Mouse (Mus musculus): ENCODE data around the gene Lrp10. TPM values are rescaled to one million over a fixed set of nuclear protein-coding genes. Genes with fewer than 3 reads are reported as not detected.
A peak's percentile ranks its signal among the peaks of the same experiment; 100 is the strongest.

The Lrp10 gene
- polyA plus RNA-seq, 1 experiment from 2014 or later, result 26.6 TPM

DNA sequence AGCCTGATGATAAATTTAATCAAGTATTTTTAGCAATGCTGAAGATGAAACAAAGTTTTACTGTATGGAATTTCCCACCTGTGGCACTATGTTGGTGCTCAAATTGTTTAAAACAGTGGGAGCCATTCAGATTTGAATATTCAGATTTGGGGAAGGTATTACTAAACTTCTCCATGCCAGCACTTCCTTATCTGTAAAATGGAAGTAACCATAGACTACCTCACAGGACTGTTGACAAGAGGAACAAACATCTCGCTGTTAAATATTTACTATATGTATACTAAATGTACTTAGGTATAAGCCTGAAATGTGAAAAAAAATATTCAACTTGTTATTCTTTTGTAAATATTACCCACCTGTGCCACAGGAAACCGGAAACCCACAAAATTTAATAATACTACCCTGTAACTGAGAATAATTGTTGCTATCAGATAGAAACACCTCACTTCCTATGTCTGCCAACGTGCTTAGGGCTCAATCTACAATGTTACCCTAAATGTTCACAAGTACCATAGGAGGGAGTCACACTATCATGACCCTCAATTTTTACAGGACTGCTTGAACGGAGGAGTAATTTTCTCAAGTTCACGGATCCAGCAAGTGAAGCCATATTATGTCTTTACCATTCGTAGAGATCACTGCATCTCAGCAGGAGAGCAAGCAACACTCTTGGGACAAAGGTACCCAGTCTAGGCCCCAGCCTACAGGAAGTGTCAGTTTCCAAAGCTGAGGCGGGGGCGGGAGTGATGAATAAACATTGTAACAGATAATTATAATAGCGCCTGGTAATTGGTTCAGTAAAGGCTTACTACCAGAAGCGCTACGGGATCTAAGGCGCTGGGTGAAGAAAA, 604 bp upstream of the Lrp10 start:
- WGBS, result 15% methylated on average over 12 of the region's 12 CpGs
- Histone ChIP-seq H3K27ac (ENCODE audit: low read depth, low read length) (0 out of 2 replicates have a peak overlapping the region, but pooled peaks have one; percentile 29), H3K4me3 (ENCODE audit: low read depth, low read length) (peak overlapping the region; percentile 74), H3K4me2 (ENCODE audit: low read depth) (peak overlapping the region; percentile 88), H3K36me3 (ENCODE audit: control insufficient read depth, insufficient read depth, low read length) (peaks cover 2% of the 10 kb centered on the region; the same call in 1 of the 2 replicates), H3K27me3 (ENCODE audit: control insufficient read depth, insufficient read depth, low read length) (no peaks in the 10 kb centered on the region), H3K4me1 (ENCODE audit: control insufficient read depth, insufficient read depth, low read length) (no peaks in the 10 kb centered on the region), H3K9me3 (ENCODE audit: control insufficient read depth, low read length) (no peaks in the 10 kb centered on the region), H3K9ac (ENCODE audit: low read length) (peak overlapping the region; percentile 77)
- DNase-seq (ENCODE audit: low spot score), result no peak
- peak; percentile 25; the same call in 1 of the 2 replicates for ATAC-seq (ENCODE audit: insufficient read depth, low FRiP score, low TSS enrichment)

DNA sequence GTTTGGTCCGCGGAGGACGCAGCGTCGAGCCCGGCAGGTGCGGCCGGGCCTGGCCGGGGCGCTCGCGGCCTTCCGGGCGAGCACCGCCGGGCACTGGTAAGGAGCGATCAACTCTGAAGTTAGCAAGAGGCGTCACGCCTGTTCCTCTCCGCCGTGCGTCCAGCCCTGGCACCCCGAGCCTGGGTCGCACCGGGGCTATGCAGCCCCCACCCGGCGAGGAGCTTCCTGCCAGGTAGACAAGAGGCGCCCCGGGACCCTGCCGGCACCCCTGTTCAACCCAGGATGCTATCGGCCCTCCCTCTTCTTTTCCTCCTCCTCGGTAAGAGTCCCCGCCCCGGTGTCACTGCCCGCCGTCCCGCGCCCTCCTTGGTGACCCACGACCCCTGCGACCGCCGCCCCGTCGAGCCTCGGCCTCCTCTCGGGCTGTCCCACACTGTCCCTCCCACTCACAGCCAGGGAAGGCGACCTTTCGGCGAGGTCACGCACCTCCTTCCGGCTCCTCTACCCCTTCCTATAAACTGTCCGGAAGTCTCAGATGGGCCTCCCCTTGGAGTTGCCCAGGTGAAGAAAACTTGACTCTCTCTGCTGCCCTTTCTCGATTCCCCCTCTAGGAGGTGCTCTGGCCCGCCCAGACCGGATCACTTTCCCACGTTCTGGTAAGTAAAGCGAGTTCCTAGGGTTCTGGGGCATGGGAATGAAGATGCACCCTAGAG, 512 bp downstream of the Lrp10 start:
- DNase-seq (ENCODE audit: low spot score) (peak; percentile 73), ATAC-seq (ENCODE audit: insufficient read depth, low FRiP score, low TSS enrichment) (peak; percentile 77)
- H3K36me3 ChIP-seq (ENCODE audit: control insufficient read depth, insufficient read depth, low read length), result peaks cover 8% of the 10 kb centered on the region
- peak overlapping the region; percentile 74 for H3K4me3 ChIP-seq (ENCODE audit: low read depth, low read length)
- H3K4me1 ChIP-seq (ENCODE audit: control insufficient read depth, insufficient read depth, low read length), result no peaks in the 10 kb centered on the region
- H3K27ac ChIP-seq (ENCODE audit: low read depth, low read length), result peak overlapping the region; percentile 44
- H3K27me3 ChIP-seq (ENCODE audit: control insufficient read depth, insufficient read depth, low read length), result no peaks in the 10 kb centered on the region
- no peaks in the 10 kb centered on the region for H3K9me3 ChIP-seq (ENCODE audit: control insufficient read depth, low read length)
- WGBS, result 1% methylated on average over 54 of the region's 57 CpGs
- H3K4me2 ChIP-seq (ENCODE audit: low read depth), result peak overlapping the region; percentile 88
- H3K9ac ChIP-seq (ENCODE audit: low read length), result peak overlapping the region; percentile 77

GRCm38 (mm10) chr14:54471467-54471866, 7.5 kb downstream of the Lrp10 start:
- no peaks in the 10 kb centered on the region for H3K9me3 ChIP-seq (ENCODE audit: control insufficient read depth, low read length)
- H3K4me2 ChIP-seq (ENCODE audit: low read depth), result no peak overlapping the region
- no peak overlapping the region for H3K27ac ChIP-seq (ENCODE audit: low read depth, low read length)
- 93% methylated on average over 2 of the region's 2 CpGs for WGBS
- no peak overlapping the region for H3K9ac ChIP-seq (ENCODE audit: low read length)
- peaks cover 4% of the 10 kb centered on the region for H3K4me1 ChIP-seq (ENCODE audit: control insufficient read depth, insufficient read depth, low read length)
- no peak overlapping the region for H3K4me3 ChIP-seq (ENCODE audit: low read depth, low read length)
- H3K36me3 ChIP-seq (ENCODE audit: control insufficient read depth, insufficient read depth, low read length), result peaks cover 8% of the 10 kb centered on the region
- H3K27me3 ChIP-seq (ENCODE audit: control insufficient read depth, insufficient read depth, low read length), result no peaks in the 10 kb centered on the region
- ATAC-seq (ENCODE audit: insufficient read depth, low FRiP score, low TSS enrichment) (no peak), DNase-seq (ENCODE audit: low spot score) (no peak)

GRCm38 (mm10) chr14:54472671-54473070, 8.7 kb downstream of the Lrp10 start:
- no peak overlapping the region for H3K9ac ChIP-seq (ENCODE audit: low read length)
- H3K4me3 ChIP-seq (ENCODE audit: low read depth, low read length), result no peak overlapping the region
- H3K4me2 ChIP-seq (ENCODE audit: low read depth), result no peak overlapping the region
- no peaks in the 10 kb centered on the region for H3K9me3 ChIP-seq (ENCODE audit: control insufficient read depth, low read length)
- ATAC-seq (ENCODE audit: insufficient read depth, low FRiP score, low TSS enrichment) (no peak), DNase-seq (ENCODE audit: low spot score) (no peak)
- peaks cover 4% of the 10 kb centered on the region for H3K4me1 ChIP-seq (ENCODE audit: control insufficient read depth, insufficient read depth, low read length)
- no peak overlapping the region for H3K27ac ChIP-seq (ENCODE audit: low read depth, low read length)
- no peaks in the 10 kb centered on the region for H3K27me3 ChIP-seq (ENCODE audit: control insufficient read depth, insufficient read depth, low read length)
- 81% methylated on average over 5 of the region's 5 CpGs for WGBS
- H3K36me3 ChIP-seq (ENCODE audit: control insufficient read depth, insufficient read depth, low read length), result peaks cover 8% of the 10 kb centered on the region

DNA sequence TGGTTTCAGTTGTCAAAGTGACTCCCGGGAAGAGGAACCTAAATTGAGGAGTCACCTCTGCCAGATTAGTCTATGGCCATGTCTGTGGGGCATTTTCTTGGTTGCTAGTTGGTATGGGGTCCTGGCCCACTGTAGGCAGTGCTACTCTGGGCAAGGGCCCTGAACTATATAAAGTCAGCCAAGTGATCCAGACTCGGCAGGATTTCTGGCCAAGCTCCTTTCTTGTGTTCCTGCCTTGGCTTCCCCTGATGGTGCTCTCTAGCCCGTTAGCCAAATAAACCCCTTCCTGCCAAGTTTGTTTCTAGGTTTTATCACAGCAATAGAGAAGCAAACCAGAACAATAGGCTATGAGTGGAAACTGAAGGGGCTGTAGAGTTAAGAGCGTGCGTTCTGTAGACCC, 10.8 kb downstream of the Lrp10 start:
- peaks cover 4% of the 10 kb centered on the region for H3K4me1 ChIP-seq (ENCODE audit: control insufficient read depth, insufficient read depth, low read length)
- no peak overlapping the region for H3K9ac ChIP-seq (ENCODE audit: low read length)
- no peak overlapping the region for H3K4me2 ChIP-seq (ENCODE audit: low read depth)
- H3K27ac ChIP-seq (ENCODE audit: low read depth, low read length), result no peak overlapping the region
- H3K4me3 ChIP-seq (ENCODE audit: low read depth, low read length), result no peak overlapping the region
- ATAC-seq (ENCODE audit: insufficient read depth, low FRiP score, low TSS enrichment) (no peak), DNase-seq (ENCODE audit: low spot score) (no peak)
- H3K9me3 ChIP-seq (ENCODE audit: control insufficient read depth, low read length), result no peaks in the 10 kb centered on the region
- peaks cover 4% of the 10 kb centered on the region; the same call in 1 of the 2 replicates for H3K27me3 ChIP-seq (ENCODE audit: control insufficient read depth, insufficient read depth, low read length)
- no peaks in the 10 kb centered on the region; the same call in 1 of the 2 replicates for H3K36me3 ChIP-seq (ENCODE audit: control insufficient read depth, insufficient read depth, low read length)
- WGBS, result 79% methylated on average over 5 of the region's 5 CpGs

GRCm38 (mm10) chr14:54475941-54476844, 12.3 kb downstream of the Lrp10 start, which contains the start of gene Rem2:
Gene Rem2 (plus strand): TSS chr14:54476100.
- WGBS, result 0% methylated on average over 23 of the region's 23 CpGs
- Histone ChIP-seq H3K9me3 (ENCODE audit: control insufficient read depth, low read length) (no peaks in the 10 kb centered on the region), H3K27ac (ENCODE audit: low read depth, low read length) (0 out of 2 replicates have a peak within 1 kb of the TSS, but pooled peaks have one; percentile 31), H3K4me3 (ENCODE audit: low read depth, low read length) (peak within 1 kb of the TSS; percentile 36), H3K4me2 (ENCODE audit: low read depth) (peak within 1 kb of the TSS; percentile 55), H3K9ac (ENCODE audit: low read length) (peak within 1 kb of the TSS; percentile 53), H3K27me3 (ENCODE audit: control insufficient read depth, insufficient read depth, low read length) (peaks cover 9% of the 10 kb centered on the region; the same call in 1 of the 2 replicates), H3K4me1 (ENCODE audit: control insufficient read depth, insufficient read depth, low read length) (peaks cover 4% of the 10 kb centered on the region), H3K36me3 (ENCODE audit: control insufficient read depth, insufficient read depth, low read length) (no peaks in the 10 kb centered on the region)
- ATAC-seq (ENCODE audit: insufficient read depth, low FRiP score, low TSS enrichment) (peak; percentile 85), DNase-seq (ENCODE audit: low spot score) (peak; percentile 76)

DNA sequence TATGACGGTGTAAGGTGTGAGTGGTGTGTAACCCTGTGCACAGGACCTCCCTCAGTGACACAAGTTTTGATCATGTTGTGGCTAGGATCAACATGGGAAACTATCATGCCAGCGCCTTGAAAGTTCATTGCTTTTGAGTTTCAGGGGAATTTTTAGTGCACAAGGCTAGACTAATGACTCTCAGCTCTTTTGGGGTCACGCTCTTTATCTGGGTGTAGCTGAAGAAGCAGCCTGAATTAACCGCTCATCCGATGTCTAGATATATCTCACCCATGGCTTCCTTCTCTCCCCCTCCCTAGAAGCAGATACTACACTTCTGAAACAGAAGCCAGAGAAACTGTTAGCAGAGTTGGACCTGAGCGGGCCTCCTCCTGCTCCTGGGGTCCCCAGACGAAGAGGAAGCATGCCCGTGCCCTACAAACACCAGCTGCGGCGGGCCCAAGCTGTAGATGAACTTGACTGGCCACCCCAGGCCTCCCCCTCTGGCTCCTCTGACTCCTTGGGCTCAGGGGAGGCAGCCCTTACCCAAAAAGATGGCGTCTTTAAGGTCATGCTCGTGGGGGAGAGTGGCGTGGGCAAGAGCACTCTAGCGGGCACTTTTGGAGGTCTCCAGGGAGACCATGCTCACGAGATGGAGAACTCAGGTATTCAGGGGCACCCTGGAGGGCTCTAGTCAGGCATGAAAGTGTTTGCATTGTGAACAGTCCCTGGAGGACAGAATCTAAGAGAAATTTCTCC, 13.4 kb downstream of the Lrp10 start:
- ATAC-seq (ENCODE audit: insufficient read depth, low FRiP score, low TSS enrichment) (no peak), DNase-seq (ENCODE audit: low spot score) (no peak)
- Histone ChIP-seq H3K4me2 (ENCODE audit: low read depth) (peak overlapping the region; percentile 55), H3K4me3 (ENCODE audit: low read depth, low read length) (no peak overlapping the region), H3K27ac (ENCODE audit: low read depth, low read length) (no peak overlapping the region), H3K27me3 (ENCODE audit: control insufficient read depth, insufficient read depth, low read length) (peaks cover 9% of the 10 kb centered on the region; the same call in 1 of the 2 replicates), H3K4me1 (ENCODE audit: control insufficient read depth, insufficient read depth, low read length) (peaks cover 4% of the 10 kb centered on the region), H3K36me3 (ENCODE audit: control insufficient read depth, insufficient read depth, low read length) (no peaks in the 10 kb centered on the region), H3K9ac (ENCODE audit: low read length) (no peak overlapping the region; the same call in 1 of the 2 replicates), H3K9me3 (ENCODE audit: control insufficient read depth, low read length) (no peaks in the 10 kb centered on the region)
- 72% methylated on average over 15 of the region's 15 CpGs for WGBS

Data from neural tube, embryonic 11.5 days (tissue).